Mouse (Mus musculus) left cerebral cortex, postnatal 14 days (tissue): Measurements from ENCODE around the gene Timmdc1. TPM values are rescaled to one million over a fixed set of nuclear protein-coding genes. Genes with fewer than 3 reads are reported as not detected.
A peak's percentile ranks its signal among the peaks of the same experiment; 100 is the strongest.

Experiments used
- DNase-seq, 2 experiments: peaks; one replicate each; pipeline ENCODE4 v3.0.0; 2021 to 2022; ENCODE audit warnings: low spot score in 2 of 2, mixed read lengths in 1 of 2
- intact Hi-C: fragments of 180-260 bp; cut with DNase I; formaldehyde crosslinking; loops from one replicate; pipeline ENCODE4 v1.15.1; 2025
- total RNA-seq, 2 experiments: library from RNA; stranded (reverse); gene quantifications; 2 replicates each; pipeline ENCODE4 v1.2.3; 2021

Gene Timmdc1
- total RNA-seq, 2 experiments from 2014 or later = 30.2 to 31.5 TPM

DNA sequence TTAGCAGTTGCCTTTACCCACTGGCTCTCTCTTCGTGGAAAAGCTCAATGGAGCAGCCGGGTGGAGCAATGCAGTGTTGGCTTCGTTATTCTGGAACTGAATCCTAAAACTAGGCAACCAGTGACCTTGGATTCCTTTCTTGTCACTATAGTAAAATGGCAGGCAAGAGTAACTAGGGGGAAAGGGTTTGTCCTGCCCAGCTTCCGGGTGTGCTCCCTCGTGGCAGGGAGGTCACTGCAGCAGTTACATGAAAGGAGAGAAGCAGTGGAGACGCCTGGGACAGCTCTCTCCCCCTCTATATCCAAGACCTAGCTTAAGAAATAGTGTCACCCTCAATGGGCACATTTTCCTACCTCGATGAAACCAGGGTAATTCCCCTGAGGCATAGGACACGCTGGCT, 53.0 kb downstream of the Timmdc1 start:
- no peak for DNase-seq
- intact Hi-C loops = no loop called here

DNA sequence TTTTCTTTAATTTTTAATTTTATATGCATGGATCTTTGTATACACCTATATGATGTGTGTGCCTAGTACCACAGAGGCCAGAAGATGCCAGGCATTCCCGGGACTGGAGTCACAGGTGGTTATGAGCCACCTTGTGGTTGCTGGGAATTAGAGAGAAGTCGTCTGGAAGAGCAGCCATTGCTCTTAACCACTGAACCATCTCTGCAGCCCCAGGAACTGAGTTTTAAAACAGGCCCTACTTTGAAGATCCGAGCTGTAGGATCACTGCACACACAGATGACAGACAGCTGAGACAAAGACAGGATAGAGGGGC, 53.8 kb downstream of the Timmdc1 start:
- intact Hi-C loops = no loop called here
- no peak for DNase-seq

DNA sequence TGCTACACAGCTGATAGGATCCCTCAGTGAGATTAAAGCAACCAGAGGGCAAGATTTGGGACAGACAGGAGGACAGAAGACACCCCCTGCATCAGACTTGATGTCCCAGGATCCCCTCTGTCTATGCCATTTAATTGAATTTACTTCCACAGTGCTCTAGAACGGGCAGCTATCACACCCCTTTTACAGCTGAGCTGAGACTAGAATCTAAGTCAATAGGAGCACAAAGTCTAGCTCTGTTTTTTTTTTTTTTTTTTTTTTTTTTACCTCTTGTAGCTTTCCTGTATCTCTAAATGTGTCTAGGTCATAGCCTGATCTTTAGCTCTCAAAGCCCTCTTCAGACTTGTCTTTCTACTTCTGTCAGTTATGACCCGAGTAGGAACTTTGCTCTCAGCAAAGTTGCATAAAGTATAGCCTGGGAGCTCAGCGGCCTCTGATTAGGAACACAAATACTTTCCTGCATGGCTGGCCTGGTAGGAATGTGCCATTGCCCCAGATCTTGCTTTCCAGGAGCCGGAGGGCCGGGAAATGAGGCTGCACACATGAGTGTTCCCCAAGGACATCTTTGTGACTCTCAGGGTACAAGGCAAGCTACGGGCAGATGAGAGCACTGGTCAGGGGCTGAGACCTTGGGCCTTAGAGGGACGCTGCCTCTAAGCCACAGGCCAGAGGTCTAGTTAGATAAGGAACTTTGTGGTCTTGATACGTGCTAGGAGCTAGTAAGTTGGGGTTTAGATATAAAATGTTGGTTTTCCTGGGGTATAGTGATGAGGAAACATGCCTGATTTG, 54.4 kb downstream of the Timmdc1 start:
- intact Hi-C loops = no loop called here
- DNase-seq = no peak

DNA sequence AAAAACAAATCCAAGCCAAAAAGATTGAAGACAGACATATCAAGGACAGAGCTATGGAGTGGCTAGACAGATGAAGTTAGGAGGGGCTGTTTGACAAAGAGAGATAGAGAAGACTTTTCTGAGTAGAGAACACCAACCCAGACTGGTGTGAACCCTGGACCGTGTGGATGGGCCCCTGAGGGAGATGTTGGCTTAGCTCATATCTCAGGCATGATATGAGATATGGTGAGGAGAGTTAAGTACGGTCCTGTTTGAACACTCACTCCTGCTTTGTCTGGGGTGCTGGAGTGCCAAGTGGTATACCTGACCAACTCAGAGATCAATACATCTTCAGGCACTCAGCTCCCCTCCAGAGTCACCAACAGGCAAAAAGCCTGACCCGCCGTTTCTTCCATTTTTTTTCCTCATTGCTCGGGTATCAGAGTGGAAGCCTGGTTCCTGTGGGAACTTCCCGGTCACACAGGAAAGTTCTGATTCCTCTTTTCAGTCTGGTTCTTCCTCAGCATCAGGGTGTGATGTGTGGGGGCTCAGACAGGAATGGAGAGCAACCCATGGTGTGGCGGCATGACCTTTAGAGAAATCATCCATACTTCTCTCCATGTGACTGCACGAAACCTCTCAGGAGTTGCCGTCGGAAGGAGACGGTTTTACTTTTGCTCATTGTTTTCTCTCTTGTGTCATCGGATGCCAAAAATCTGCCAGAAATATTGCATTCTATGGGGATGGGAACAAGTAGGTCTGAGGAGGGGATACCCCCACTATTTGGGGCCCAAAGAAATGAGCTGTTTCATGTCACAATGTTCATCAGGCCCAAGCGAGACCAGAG, 55.2 kb downstream of the Timmdc1 start:
- intact Hi-C loops = no loop called here
- DNase-seq = no peak

DNA sequence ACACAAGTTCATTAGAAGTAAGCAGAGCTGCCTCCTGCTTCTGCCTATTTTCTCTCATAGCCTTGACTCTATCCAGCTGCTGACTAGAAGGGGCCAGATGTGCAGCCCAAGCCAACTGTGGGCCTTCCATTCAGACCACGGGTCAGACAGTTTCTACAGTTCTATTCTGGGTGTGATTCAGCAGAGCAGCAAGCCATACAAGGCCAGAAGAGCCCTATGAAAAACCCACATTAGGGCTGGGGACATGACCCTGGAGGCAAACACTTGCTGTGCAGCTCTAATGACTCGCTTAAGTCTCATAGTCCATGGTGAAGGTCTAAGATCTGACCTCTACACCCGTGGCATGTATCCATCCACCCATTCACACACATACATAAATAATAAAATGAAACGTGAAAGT, 56.4 kb downstream of the Timmdc1 start:
- intact Hi-C loops = no loop called here
- no peak for DNase-seq

DNA sequence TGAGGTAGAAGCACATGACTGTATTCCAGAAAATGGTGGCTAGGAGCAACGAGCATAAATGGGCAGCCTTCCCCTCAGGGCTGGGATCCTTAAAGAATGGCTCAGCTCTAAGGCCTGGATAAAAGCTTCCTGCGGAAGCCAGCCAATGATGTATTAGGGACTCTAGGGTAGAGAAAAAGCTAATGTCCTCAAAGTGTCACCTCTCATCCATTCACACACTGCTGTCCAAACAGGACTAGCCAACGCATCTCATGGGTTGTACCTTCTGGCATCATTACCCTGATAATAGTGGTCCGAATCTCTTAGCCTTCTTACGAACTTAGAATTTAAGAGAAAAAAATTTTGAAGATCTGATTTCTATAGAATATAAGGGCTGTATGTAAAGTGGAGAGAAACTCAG, 59.2 kb downstream of the Timmdc1 start:
- no peak for DNase-seq
- intact Hi-C loops = no loop called here

DNA sequence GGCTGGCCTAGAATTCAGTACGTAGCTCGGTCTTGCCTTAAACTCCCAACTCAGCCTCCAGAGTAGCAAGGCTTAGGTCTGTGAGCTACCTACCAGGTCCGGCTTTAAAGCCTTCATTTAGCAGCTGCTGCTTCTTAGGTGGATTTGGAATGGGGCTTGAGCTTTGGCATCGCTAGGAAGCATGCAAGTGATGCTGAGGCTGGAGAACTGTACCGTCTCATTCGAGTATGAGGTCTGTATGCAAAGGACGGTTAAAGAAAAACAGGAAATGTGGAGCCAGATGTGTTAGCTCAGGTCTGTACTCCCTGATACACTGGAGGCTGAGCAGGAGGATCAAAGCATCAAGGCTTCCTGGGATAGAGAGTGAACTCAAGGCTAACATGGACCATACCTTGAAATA, 60.3 kb downstream of the Timmdc1 start:
- intact Hi-C loops = no loop called here
- DNase-seq = no peak

DNA sequence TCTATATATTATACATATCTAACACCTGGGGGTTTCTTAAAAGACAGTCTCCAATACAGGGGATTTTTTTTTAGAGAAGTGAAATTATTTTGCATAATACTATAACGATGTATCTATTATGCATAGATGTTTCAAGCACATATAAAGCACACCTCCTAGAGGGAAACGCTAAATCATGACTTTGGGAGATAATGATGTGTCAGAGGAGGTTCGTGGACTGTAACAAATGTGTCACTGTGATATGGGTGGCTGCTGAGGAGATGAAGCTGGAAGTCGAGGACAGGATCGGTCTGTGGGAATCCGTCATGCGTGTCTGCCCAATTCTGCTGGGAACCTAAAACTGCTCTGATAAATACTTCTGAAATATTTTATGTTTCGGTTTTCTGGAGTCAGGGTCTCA, 60.7 kb downstream of the Timmdc1 start:
- no peak for DNase-seq
- intact Hi-C loops = no loop called here

DNA sequence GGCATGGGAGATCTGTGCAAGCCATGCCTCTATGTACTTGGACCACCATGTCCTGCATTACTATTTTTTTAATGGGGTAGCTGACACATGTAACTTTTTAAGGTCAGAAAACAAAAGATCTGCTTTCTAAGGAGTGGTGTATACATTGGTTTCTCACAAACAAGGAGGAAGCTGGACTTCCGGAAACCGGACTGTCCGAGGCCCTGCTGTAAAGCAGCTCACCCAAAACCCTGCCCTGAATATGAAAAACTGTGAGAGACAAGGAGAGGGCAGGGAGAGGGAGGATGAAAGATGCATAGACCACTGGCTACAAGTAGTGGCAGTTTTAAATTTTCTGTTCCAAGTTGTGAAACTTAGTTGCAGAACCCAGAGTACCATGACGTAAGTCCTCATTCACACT, 62.5 kb downstream of the Timmdc1 start:
- no peak for DNase-seq
- intact Hi-C loops = no loop called here

DNA sequence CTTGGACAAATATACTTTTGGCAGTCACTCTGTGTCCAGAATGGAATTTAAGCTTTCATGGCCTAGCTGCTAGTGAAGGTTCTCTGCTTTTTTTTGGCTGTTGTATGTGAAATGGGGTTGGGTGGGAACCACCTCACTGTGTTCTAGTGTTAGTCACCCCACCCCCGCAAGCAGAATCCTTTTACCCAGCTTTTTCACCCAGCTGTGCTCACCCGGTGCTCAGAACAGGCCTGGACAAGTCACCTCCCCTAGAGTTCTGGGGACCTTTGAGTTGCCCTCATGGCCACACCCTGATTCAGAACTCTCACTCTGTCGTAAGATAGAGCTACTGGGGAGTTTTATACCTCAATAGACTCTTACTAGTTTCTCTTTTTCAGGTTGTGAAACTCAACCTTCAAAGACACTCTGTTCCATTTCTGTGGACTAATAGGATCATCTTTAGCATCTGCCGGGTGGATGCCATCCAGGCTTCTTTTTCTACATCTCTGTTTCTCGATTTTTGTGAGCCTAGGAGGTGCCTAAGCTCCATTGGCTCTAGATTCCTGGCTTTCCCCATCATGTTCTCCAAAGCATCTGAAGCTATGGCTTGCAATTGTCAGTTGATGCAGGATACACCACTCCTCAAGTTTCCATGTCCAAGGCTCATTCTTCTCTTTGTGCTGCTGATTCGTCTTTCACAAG, 63.7 kb downstream of the Timmdc1 start:
- DNase-seq = no peak
- intact Hi-C loops = no loop called here

DNA sequence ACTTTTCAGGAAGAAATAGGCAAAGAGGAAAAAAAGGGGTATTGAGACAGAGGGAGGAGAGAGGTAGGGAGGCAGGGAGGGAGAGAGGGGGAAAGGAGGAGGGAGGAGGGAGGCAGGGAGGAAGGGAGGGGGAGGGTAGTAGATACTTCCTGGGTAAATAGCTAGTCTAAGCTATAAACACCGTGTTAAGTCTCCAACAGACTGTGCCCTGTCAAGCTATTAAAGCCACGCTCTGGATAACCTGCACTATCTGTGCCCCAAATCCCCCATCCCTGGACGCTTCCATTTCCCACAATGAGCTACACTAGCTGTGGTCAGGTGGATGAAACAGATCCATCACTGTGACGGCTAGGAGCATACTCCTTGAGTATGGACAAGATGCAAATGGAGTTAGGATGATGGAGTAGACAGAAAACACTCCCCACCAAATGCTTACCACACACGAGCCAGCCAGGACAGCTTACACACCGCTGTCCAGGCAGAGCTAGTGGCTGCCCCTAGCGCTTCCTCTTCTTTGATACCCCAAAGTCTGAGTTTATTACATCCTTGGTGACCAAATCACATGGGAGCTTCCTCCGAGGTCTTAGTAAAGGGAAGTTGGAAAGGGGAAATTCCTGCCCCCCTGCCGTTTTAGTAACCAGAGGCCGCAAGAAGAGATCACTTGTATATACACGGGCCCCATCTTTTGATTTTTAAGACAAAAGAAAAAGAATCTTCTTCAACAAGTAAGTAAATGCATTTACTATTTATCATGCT, 65.5 kb downstream of the Timmdc1 start:
- intact Hi-C loops = no loop called here
- DNase-seq = no peak

DNA sequence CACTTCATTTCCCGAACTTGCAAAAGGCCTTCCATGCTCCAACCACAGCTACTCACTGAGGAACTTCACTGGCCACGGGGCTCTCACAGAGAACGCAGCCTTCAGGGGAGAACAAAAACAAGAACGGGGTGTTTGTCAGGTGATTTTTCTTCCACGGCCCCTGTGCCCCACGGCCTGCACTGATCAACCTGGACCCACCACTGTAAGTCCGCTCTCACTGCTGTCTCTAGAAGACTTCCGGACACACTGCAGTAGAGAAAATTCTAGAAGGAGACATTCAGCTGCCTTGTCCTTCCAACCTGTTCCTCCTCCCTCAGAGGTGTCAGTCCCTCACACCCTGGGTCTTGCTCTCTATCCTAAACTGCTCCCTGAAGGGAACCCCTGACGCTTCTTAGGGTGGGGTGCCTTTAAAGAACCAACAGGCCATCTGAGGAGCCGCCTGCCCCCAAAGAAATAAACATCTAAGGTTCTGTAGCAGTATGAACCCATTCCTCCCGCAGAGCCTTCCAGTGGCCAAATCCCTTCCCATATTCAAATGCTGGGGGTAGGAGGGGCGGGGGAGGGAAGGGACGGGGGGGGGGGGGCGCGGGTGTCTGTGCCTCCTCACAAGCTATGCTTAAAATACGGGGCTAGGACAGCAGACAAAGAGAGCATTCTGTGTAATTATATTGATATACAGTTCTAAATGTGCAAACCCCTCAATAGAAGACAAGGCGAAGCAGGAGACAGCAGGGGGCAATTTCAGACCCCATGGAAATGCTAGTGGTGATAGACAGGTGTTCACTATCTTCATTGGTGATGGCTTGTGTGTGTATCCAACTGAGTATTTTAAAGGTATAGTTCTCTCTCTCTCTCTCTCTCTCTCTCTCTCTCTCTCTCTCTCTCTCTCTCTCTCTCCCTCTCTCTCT, 66.7 kb downstream of the Timmdc1 start, which contains the start of gene Cd80:
Cd80 (plus strand) TSS at position 51 of the 908 bp plus-strand sequence.
- intact Hi-C loops = no loop called here
- no peak for DNase-seq

DNA sequence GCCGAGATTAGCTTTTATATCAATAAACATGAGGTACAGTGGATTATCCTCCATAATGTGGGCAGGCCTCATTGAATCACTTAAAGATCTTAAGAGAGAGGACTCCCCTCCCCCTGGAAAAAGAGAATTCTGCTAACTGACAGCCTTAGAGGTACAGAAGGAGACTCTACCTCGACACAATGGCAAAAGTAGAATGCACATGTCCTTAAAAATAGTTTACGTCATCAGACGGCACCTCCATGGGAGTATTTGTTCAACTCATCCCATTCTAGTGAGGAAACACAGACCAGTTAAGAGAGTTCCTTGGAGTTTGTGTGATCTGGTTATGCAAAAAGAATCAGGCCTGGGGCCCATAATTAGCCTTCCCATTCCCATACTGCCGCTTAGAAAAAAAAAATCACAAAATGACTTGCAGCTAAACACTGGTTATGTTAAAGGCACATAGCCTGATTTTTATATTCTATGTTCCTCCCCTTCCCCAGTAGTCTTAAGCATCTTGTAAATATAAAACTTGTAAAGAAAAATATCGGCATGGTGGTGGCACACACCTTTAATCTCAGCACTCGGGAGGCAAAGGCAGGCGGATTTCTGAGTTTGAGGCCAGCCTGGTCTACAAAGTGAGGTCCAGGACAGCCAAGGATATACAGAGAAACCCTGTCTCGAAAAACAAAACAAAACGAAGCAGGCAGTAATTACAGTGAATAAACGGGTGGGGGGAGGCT, 67.8 kb downstream of the Timmdc1 start:
- intact Hi-C loops = no loop called here
- DNase-seq = no peak

DNA sequence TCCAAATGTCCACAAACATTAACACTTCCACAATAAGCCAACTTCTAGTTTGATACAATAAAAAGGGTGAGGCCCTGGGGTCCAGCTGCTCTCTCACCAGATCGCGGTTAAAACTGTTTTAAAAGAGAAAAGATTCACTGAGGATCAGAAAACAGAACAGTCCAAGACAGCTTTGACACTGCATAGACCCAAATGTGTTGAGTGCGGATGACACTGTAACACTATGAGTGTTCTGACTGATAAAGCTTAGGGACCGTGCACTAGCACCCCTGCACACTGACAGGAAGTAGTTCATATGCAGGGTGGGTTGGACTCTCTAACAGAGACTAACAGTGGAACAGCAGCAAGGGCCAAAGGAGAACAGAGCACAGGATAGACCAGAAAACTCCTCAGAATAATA, 68.5 kb downstream of the Timmdc1 start:
- DNase-seq = no peak
- intact Hi-C loops = no loop called here

DNA sequence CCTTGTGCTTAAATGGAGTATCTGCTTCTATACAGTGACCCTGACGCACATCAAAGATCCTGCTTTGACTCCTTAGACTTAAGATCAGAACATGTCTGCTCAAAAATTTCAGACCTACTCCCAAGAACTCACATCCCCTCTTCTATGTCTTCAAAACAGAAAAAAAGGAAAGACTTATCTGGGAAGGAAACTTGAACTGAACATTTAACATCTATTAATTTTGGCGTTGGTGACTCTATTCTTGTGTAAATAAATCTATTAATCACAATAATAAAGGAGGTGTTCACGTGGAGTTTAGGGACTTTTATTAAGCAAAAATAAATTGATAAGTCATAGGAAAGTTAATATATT, 69.3 kb downstream of the Timmdc1 start:
- DNase-seq = no peak
- intact Hi-C loops = no loop called here

DNA sequence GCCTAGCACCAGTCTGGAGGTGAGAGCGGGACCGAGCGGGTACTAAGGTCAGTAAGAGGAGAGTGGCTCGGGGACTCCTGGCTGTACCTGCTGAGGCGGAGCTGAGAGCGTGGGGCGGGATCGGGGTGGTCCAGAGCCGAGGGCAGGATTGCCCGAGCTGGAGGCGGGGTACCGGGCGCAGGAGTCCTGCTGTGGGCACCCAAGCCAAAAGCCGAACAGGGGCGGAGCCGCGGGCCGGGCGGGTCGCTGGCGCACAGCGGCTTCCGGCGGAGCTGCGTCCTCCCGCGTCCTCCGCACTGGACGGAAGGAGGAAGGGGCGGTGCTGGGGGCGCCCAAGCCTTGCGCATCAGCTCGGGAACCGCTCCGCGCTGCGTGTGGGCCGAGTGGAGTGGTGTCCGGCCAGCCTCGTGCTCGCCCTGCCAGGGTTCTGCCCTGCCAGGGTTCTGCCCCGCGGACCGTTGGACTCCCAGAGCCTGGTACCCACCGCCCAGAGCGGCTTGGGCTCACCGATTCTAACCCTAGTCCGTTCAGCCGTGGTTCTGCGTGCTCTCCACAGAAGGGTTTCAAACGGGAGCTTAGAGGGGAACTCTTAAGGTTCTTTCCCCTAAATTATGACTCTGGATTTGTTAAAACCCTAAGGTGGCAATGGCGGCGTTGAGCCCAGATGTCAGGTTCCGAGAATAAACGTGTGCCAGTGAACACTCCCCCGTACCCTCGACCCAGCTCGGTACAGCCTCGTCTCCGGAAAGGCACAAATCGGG, 69.8 kb downstream of the Timmdc1 start, which contains the start of gene Adprh:
Adprh (minus strand) TSS at position 262 of the 761 bp plus-strand sequence.
- DNase-seq = peak; percentile 76 to 90
- intact Hi-C loops = no loop called here

DNA sequence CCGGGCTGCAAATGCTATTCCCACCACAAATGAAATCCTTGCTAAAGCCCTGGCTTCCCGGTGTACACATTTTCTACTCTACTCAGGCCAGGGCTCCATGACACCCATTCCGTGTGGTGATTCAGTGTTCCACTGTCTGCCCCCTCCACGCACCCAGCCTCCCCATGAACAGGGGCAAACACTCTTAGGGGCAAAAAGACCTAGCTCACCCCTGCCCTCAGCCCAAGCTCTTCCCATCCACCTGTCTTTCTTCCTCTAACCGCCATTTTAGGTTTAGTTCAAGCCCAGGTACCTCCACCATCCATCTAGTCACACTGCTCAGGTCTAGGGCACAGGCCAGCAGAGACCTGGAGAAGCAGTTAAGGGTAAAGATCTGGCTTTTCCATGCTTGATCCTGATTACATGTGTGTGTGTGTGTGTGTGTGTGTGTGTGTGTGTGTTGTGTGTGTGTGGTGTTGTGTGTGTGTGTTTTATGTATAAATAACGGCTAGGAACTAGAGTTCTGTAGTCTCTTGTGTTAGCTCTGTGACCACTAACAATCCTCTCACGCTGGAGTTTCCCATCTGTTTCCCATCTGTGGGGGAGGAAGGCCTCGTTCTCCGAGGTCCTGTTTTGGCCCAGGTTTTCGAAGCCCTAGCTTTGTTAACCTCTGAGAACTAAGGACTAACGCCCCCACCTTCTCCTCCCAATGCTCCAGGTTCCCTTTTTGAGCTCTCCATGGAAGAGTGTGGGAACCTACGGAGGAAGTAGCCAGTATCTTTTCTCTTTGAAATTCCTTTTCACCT, 70.8 kb downstream of the Timmdc1 start:
- DNase-seq = no peak

More for the DNA sequence above, 70.8 kb downstream of the Timmdc1 start:
- intact Hi-C loops = no loop called here
